Mouse (Mus musculus) stomach, embryonic 16.5 days (tissue): ENCODE results near the gene Aldh16a1. TPM values are rescaled to one million over a fixed set of nuclear protein-coding genes. Genes with fewer than 3 reads are reported as not detected.
"Not testable (repeated sequence)": the region's sequence is repeated elsewhere in the genome, so short reads cannot be mapped to it uniquely, and the experiment has no call there.

Experiments
- ATAC-seq: fragments of 200-750 bp; cut with Nextera tagmentation; 2 replicates; pipeline ENCODE4 v1.8.0; 2017; ENCODE audit warnings: moderate number of reproducible peaks, moderate TSS enrichment; ENCODE audit not compliant: insufficient read depth, low FRiP score
- H3K27ac ChIP-seq: fragments of 300-500 bp; sonication (generic); 2 replicates; pipeline ENCODE4 v1.5.1; 2014; ENCODE audit warnings: low read length
- H3K27me3 ChIP-seq: fragments of 300-500 bp; sonication (generic); 2 replicates; pipeline ENCODE4 v1.6.1; 2014; ENCODE audit warnings: low read length, control low read depth, mixed read lengths; ENCODE audit not compliant: control insufficient read depth, insufficient read depth
- H3K36me3 ChIP-seq: fragments of 300-500 bp; sonication (generic); 2 replicates; pipeline ENCODE4 v1.6.1; 2014; ENCODE audit warnings: low read length; ENCODE audit not compliant: control insufficient read depth, insufficient read depth
- H3K4me1 ChIP-seq: fragments of 300-500 bp; sonication (generic); 2 replicates; pipeline ENCODE4 v1.6.1; 2014; ENCODE audit warnings: low read length, control low read depth, mixed read lengths; ENCODE audit not compliant: control insufficient read depth, insufficient read depth
- H3K4me2 ChIP-seq: fragments of 300-500 bp; sonication (generic); 2 replicates; pipeline ENCODE4 v1.6.1; 2014; ENCODE audit warnings: low read depth, low read length, mixed read lengths
- H3K4me3 ChIP-seq: fragments of 300-500 bp; sonication (generic); replicated peaks from 2 replicates; pipeline ENCODE4 v1.5.1; 2014; ENCODE audit warnings: mild to moderate bottlenecking, low read length
- H3K9ac ChIP-seq: fragments of 300-500 bp; sonication (generic); 2 replicates; pipeline ENCODE4 v1.6.1; 2014; ENCODE audit warnings: low read length
- H3K9me3 ChIP-seq: fragments of 300-500 bp; sonication (generic); replicated peaks from 2 replicates; pipeline ENCODE4 v1.6.1; 2016; ENCODE audit warnings: low read length, control low read depth; ENCODE audit not compliant: control insufficient read depth
- WGBS: fragments of 180-500 bp; shearing (Covaris S2); extraction: QIAGEN DNeasy Blood & Tissue Kit; methylation state at CpG from one replicate; pipeline ENCODE4 v1.1.7; 2014; 5-methylcytosine and 5-hydroxymethylcytosine counted together
- polyA plus RNA-seq: library from polyadenylated mRNA; unstranded; fragments of >200 nt; fragmentation: Nextera tagmentation; extraction: Ambion mirVana; gene quantifications from 2 replicates; pipeline ENCODE4 v1.2.1, GENCODE M21; 2015

Gene Aldh16a1
- polyA plus RNA-seq, 1 experiment from 2014 or later: 49.2 TPM

DNA sequence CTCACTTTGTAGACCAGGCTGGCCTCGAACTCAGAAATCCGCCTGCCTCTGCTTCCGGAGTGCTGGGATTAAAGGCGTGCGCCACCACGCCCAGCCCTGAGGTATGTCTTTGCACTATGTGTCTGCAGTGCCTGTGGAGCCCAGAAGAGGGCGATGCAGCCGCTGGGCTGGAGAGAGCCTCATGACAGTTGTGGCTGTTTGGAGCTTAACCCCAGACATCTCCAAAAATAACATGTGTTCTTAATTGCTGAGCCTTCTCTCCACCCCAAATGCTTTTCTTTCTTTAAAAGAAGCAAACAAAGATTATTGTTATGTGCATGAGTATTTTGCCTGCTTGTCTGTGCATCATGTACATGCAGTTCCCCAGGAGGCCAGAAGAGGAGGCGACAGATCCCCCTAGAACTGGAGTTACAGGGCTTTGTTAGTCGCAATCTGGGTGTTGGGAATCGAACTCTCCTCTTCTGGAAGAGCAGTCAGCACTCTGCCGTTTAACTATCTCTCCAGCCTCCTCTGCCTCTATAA, 670 bp upstream of the Aldh16a1 start:
- H3K27me3 ChIP-seq: no peaks in the 10 kb centered on the region
- peak overlapping the region; percentile 55 for H3K27ac ChIP-seq
- peak overlapping the region; percentile 60 for H3K4me2 ChIP-seq
- peak overlapping the region; percentile 80 for H3K4me3 ChIP-seq
- peak; percentile 1; the same call in 1 of the 2 replicates for ATAC-seq
- no peaks in the 10 kb centered on the region for H3K9me3 ChIP-seq
- no peaks in the 10 kb centered on the region for H3K36me3 ChIP-seq
- H3K4me1 ChIP-seq: peaks cover 28% of the 10 kb centered on the region
- peak overlapping the region; percentile 92; the same call in 1 of the 2 replicates for H3K9ac ChIP-seq
- WGBS: 73% methylated on average over 12 of the region's 12 CpGs

DNA sequence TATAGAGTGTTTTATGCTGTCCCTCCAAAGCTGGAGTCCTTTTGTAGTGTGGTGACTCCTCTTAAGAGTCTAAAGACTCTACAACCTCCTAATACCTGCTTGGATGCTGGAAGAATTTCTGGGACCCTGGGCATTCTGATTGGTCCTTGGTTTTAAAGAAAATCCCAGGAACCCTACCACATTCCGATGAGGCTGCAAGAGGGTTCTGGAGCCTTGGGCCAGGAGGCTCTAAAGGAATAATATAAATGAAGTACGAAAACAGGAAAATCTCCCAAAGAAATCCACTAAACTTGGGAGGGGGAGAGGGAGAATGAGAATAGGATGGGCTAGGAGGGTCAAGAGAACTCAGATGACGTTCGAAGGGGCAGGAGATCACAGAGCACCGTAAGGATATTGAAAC, 798 bp downstream of the Aldh16a1 start:
- 2% methylated on average over 5 of the region's 5 CpGs for WGBS
- peaks cover 34% of the 10 kb centered on the region for H3K4me1 ChIP-seq

DNA sequence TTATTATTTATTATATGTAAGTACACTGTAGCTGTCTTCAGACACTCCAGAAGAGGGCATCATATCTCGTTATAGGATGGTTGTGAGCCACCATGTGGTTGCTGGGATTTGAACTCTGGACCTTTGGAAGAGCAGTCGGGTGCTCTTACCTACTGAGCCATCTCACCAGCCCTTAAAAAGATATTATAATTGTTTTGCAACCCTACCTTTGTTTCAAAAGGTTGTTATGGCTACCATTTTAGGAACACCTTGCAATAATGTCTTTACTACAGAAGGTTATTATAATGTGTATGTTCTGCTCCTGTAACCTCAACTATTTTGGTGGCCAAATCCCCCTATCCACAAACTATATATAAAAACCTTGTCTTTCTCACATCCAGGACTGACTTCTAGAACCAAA, 1.3 kb downstream of the Aldh16a1 start:
- not testable (repeated sequence) for H3K4me3 ChIP-seq, ATAC-seq, H3K36me3 ChIP-seq, H3K27me3 ChIP-seq, H3K27ac ChIP-seq, H3K9me3 ChIP-seq
- H3K4me1 ChIP-seq: peaks cover 34% of the 10 kb centered on the region
- H3K9ac ChIP-seq: 0 out of 2 replicates have a peak overlapping the region, but pooled peaks have one; percentile 92
- WGBS: 83% methylated on average over 2 of the region's 2 CpGs
- peak overlapping the region; percentile 88 for H3K4me2 ChIP-seq

More for the DNA sequence above, 798 bp downstream of the Aldh16a1 start:
- H3K27ac ChIP-seq: peak overlapping the region; percentile 97
- peak overlapping the region; percentile 92 for H3K9ac ChIP-seq
- H3K4me2 ChIP-seq: peak overlapping the region; percentile 88
- no peaks in the 10 kb centered on the region for H3K27me3 ChIP-seq
- no peak for ATAC-seq
- H3K4me3 ChIP-seq: peak overlapping the region; percentile 80
- H3K36me3 ChIP-seq: no peaks in the 10 kb centered on the region
- no peaks in the 10 kb centered on the region for H3K9me3 ChIP-seq

DNA sequence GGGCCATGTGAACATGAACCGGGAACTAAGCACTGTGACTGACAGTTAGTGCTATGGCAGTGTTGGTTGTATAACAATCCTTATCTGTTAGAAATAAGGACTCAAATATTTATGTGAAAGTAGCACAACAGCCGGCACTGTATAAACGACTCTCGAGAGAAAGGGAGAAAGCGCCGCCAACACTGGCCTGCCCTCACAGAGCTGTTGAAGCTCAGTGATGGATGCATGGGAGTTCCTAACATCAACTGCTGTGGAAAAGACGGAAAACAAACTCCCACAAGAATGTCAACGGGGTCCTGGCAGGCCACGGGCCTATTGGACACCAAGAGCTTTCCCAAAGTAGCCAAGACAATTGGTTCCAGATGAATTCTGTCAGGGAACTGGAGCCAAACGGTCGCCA, 3.1 kb downstream of the Aldh16a1 start:
- Histone ChIP-seq H3K4me1 (peaks cover 34% of the 10 kb centered on the region), H3K4me3 (no peak overlapping the region), H3K4me2 (no peak overlapping the region), H3K9me3 (no peaks in the 10 kb centered on the region), H3K9ac (no peak overlapping the region), H3K27me3 (no peaks in the 10 kb centered on the region), H3K27ac (peak overlapping the region; percentile 85), H3K36me3 (no peaks in the 10 kb centered on the region)
- WGBS: 22% methylated on average over 11 of the region's 11 CpGs
- no peak for ATAC-seq

DNA sequence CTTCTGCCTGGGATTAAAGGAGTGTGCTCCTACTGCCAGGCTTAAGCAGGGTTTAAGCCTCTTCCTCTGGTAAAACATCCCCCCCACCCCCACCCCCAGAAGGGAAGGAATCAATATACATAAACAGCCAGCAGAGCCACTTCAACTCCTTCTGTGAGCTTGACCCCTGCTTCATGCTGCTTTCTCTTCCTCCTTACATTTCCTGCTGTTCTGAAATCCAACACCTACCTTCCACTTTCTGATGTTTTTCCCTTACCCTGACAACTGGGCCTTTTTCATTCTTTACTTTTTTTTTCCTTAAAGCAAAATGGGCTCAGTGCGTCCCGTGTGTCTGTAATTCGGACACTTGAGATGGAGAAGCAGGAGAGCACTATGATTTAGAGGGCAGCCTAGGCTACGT, 4.1 kb downstream of the Aldh16a1 start:
- 48% methylated on average over 4 of the region's 4 CpGs for WGBS
- no peaks in the 10 kb centered on the region; the same call in 1 of the 2 replicates for H3K36me3 ChIP-seq
- no peak for ATAC-seq

GRCm38 (mm10) chr7:45149545-45149944, 4.8 kb downstream of the Aldh16a1 start:
- Histone ChIP-seq H3K9me3 (no peaks in the 10 kb centered on the region), H3K9ac (no peak overlapping the region), H3K27me3 (no peaks in the 10 kb centered on the region), H3K4me3 (no peak overlapping the region), H3K36me3 (no peaks in the 10 kb centered on the region; the same call in 1 of the 2 replicates), H3K27ac (peak overlapping the region; percentile 85), H3K4me1 (peaks cover 28% of the 10 kb centered on the region), H3K4me2 (no peak overlapping the region)
- WGBS: 57% methylated on average over 6 of the region's 6 CpGs
- no peak for ATAC-seq

More for the DNA sequence above, 4.1 kb downstream of the Aldh16a1 start:
- no peak overlapping the region for H3K4me3 ChIP-seq
- 0 out of 2 replicates have a peak overlapping the region, but pooled peaks have one; percentile 3 for H3K9ac ChIP-seq
- H3K27ac ChIP-seq: peak overlapping the region; percentile 85
- no peaks in the 10 kb centered on the region for H3K9me3 ChIP-seq
- H3K4me1 ChIP-seq: peaks cover 34% of the 10 kb centered on the region
- H3K27me3 ChIP-seq: no peaks in the 10 kb centered on the region
- 0 out of 2 replicates have a peak overlapping the region, but pooled peaks have one; percentile 11 for H3K4me2 ChIP-seq

DNA sequence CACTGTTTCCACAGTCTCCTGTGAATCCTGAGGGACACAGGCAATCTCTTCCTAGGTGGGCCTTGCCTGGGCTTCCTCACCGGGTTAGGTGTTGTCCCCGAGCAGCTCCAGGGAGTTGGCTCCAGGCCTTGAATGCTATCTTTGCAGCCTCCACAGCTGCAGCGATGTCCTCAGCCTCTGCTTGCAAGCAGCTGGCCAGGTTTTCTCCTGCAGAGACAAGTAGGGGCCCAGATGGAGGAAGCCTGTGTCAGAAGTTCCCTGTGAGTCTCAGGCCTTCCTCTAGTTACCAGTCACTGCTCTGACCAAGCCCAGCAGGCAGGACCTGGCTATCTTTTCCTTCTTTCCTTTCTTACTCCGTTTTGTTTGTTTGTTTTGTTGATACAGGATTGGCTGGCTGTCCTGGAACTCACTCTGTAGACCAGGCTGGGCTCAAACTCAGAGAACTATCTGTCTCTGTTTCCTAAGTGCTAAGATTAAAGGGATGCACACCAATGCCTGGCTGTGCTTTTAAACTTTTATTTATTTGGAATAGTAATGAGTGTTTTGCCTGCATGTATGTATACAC, 5.8 kb downstream of the Aldh16a1 start:
- Histone ChIP-seq H3K9me3 (no peaks in the 10 kb centered on the region), H3K27me3 (no peaks in the 10 kb centered on the region), H3K4me3 (no peak overlapping the region), H3K9ac (no peak overlapping the region), H3K36me3 (no peaks in the 10 kb centered on the region; the same call in 1 of the 2 replicates), H3K27ac (peak overlapping the region; percentile 17; the same call in 1 of the 2 replicates), H3K4me2 (no peak overlapping the region), H3K4me1 (peaks cover 27% of the 10 kb centered on the region)
- no peak for ATAC-seq
- WGBS: 65% methylated on average over 4 of the region's 4 CpGs

GRCm38 (mm10) chr7:45147899-45148298, 6.5 kb downstream of the Aldh16a1 start:
- no peak overlapping the region for H3K4me2 ChIP-seq
- H3K4me1 ChIP-seq: peaks cover 22% of the 10 kb centered on the region
- H3K36me3 ChIP-seq: no peaks in the 10 kb centered on the region; the same call in none of the 2 replicates
- no peak overlapping the region for H3K27ac ChIP-seq
- no peak for ATAC-seq
- H3K9ac ChIP-seq: no peak overlapping the region
- no peaks in the 10 kb centered on the region for H3K9me3 ChIP-seq
- no peaks in the 10 kb centered on the region for H3K27me3 ChIP-seq
- H3K4me3 ChIP-seq: no peak overlapping the region
- 79% methylated on average over 11 of the region's 11 CpGs for WGBS

DNA sequence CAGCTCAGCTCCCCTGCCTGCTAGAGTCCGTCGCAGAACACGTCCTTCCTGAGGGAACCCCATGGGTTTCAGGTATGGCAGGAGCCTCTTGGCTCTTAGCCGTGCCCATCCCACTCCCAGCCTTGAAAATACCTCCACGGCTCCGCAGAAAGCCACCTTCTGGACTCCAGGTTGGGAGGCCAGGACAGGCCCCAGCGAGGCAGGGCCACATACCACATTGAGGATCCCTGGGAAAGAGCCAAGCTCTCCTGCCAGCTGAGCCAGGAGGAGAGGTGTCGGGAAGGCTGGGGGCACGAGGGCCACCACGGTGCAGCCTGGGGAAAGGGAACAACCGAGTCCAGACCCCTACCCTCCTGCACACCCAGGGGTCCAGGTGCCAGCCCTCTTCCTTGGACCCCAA, 7.1 kb downstream of the Aldh16a1 start:
- H3K27ac ChIP-seq: no peak overlapping the region
- no peaks in the 10 kb centered on the region for H3K27me3 ChIP-seq
- H3K36me3 ChIP-seq: no peaks in the 10 kb centered on the region; the same call in none of the 2 replicates
- no peak overlapping the region for H3K4me3 ChIP-seq
- H3K4me2 ChIP-seq: no peak overlapping the region
- WGBS: 95% methylated on average over 11 of the region's 11 CpGs
- ATAC-seq: no peak
- no peak overlapping the region for H3K9ac ChIP-seq
- H3K4me1 ChIP-seq: peaks cover 22% of the 10 kb centered on the region
- H3K9me3 ChIP-seq: no peaks in the 10 kb centered on the region
